Mouse (Mus musculus): ENCODE results near the gene Olfr776. TPM values are rescaled to one million over a fixed set of nuclear protein-coding genes. Genes with fewer than 3 reads are reported as not detected.
"Not testable (repeated sequence)": the region's sequence is repeated elsewhere in the genome, so short reads cannot be mapped to it uniquely, and the experiment has no call there.

Olfr776 gene
- polyA plus RNA-seq (2015; fragmentation: Nextera tagmentation; extraction: Ambion mirVana) = not detected in 2 replicates

DNA sequence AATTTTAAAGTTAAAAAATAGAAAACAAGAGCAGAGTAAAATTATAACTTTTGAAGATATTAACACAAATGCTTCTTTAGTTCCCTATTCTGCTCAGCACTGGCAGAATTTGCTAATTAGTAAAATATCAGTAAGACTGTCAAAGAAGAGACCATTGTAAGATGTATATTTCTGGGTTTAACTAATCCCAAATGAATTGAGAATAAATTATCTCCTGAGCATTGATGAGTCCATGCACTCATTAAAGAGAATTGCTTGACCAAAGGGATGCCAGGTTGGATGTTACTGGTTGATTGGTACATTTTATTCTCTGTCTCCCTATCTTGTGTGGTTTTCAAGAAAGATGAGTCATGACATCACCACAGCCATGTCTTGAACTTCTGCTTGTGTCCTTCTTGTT lies at the start of gene Olfr776:
Gene Olfr776 (plus strand): TSS at position 301 of the 400 bp plus-strand sequence.
- Histone ChIP-seq H3K27ac (ENCODE audit: low read length) (no peak within 1 kb of the TSS), H3K4me1 (ENCODE audit: control insufficient read depth, insufficient read depth, low read length) (no peaks in the 10 kb centered on the region), H3K9me3 (replicated peaks; ENCODE audit: control insufficient read depth, low read length) (no peaks in the 10 kb centered on the region), H3K27me3 (ENCODE audit: control insufficient read depth, insufficient read depth, low read length) (no peaks in the 10 kb centered on the region), H3K4me3 (replicated peaks; ENCODE audit: low read length) (no peak within 1 kb of the TSS), H3K4me2 (ENCODE audit: low read depth, low read length) (no peak within 1 kb of the TSS), H3K36me3 (ENCODE audit: control insufficient read depth, insufficient read depth, low read length) (no peaks in the 10 kb centered on the region), H3K9ac (ENCODE audit: low read length) (no peak within 1 kb of the TSS)
- no peak for ATAC-seq (ENCODE audit: insufficient read depth, low FRiP score)

DNA sequence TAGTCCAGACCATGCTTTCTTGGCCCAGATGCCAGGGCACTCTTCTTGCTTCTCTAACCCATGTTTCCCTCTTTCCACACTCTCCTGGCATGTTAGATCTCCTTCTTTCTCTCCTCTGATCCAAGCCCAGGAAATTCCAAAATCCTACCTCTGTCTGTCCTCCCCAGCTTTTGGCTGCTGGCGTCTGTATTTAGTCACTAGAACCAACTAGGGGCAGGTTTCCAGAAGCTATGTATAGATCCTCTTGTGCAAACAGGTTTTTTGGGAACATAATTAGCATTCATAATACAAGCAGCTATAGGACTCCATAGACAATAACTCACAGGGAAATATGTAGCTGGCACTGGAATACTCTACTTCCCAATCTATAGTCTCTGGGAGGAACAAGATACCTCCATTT lies 28.2 kb upstream of the Olfr776 start:
- H3K27me3 ChIP-seq (ENCODE audit: control insufficient read depth, insufficient read depth, low read length) = no peaks in the 10 kb centered on the region
- 90% methylated on average over 1 of the region's 1 CpGs for WGBS
- H3K27ac ChIP-seq (ENCODE audit: low read length) = no peak overlapping the region
- no peak overlapping the region for H3K4me3 ChIP-seq (replicated peaks; ENCODE audit: low read length)
- no peaks in the 10 kb centered on the region for H3K4me1 ChIP-seq (ENCODE audit: control insufficient read depth, insufficient read depth, low read length)
- ATAC-seq (ENCODE audit: insufficient read depth, low FRiP score) = no peak
- no peaks in the 10 kb centered on the region for H3K9me3 ChIP-seq (replicated peaks; ENCODE audit: control insufficient read depth, low read length)
- H3K9ac ChIP-seq (ENCODE audit: low read length) = no peak overlapping the region
- no peak overlapping the region for H3K4me2 ChIP-seq (ENCODE audit: low read depth, low read length)
- H3K36me3 ChIP-seq (ENCODE audit: control insufficient read depth, insufficient read depth, low read length) = no peaks in the 10 kb centered on the region

DNA sequence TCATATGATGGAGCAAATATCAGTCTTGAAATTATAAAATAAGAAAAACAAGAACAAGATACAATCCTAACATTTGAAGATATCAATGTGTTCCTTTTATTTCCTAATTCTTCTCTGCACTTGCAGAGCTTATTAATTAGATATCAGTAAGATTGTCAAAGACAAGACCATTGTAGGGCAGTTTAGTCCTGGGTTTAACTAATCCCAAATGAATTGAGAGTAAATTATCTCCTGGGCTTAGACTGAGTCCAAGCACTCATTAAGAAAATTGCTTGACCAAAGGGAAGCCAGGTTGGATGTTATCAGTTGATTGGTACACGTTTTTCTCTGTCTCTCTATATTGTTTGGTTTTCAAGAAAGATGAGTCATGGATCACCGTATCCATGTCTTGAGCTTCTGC lies 23.0 kb upstream of the Olfr776 start, which contains the start of gene Olfr774:
Gene Olfr774 (plus strand): TSS at position 301 of the 400 bp plus-strand sequence.
- Histone ChIP-seq H3K9me3 (replicated peaks; ENCODE audit: control insufficient read depth, low read length) (no peaks in the 10 kb centered on the region), H3K27ac (ENCODE audit: low read length) (no peak within 1 kb of the TSS), H3K27me3 (ENCODE audit: control insufficient read depth, insufficient read depth, low read length) (no peaks in the 10 kb centered on the region), H3K9ac (ENCODE audit: low read length) (no peak within 1 kb of the TSS), H3K4me2 (ENCODE audit: low read depth, low read length) (no peak within 1 kb of the TSS), H3K4me3 (replicated peaks; ENCODE audit: low read length) (no peak within 1 kb of the TSS), H3K36me3 (ENCODE audit: control insufficient read depth, insufficient read depth, low read length) (no peaks in the 10 kb centered on the region), H3K4me1 (ENCODE audit: control insufficient read depth, insufficient read depth, low read length) (no peaks in the 10 kb centered on the region)
- no peak for ATAC-seq (ENCODE audit: insufficient read depth, low FRiP score)
- whole genome bisulfite sequencing = 69% methylated on average over 2 of the region's 2 CpGs

DNA sequence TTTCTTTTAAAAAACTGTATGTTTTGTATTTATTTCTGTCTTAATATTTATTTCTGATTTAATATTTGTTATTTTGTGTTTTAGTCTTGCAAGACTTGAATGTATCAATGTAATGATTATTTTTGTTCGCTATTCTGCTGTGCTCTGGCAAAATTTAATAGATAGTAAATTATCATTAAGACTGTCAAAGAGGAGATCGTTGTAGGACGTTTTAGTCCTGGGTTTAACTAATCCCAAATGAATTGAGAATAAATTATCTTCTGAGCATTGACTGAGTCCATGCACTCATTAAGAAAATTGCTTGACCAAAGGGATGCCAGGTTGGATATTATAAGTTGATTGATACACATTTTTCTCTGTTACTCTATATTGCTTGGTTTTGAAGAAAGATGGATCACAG lies 10.8 kb upstream of the Olfr776 start, which contains the start of gene Olfr775:
Gene Olfr775 (plus strand): TSS at position 301 of the 400 bp plus-strand sequence.
- Histone ChIP-seq H3K4me1 (ENCODE audit: control insufficient read depth, insufficient read depth, low read length) (no peaks in the 10 kb centered on the region), H3K27ac (ENCODE audit: low read length) (no peak within 1 kb of the TSS), H3K4me3 (replicated peaks; ENCODE audit: low read length) (no peak within 1 kb of the TSS), H3K27me3 (ENCODE audit: control insufficient read depth, insufficient read depth, low read length) (no peaks in the 10 kb centered on the region), H3K4me2 (ENCODE audit: low read depth, low read length) (no peak within 1 kb of the TSS), H3K36me3 (ENCODE audit: control insufficient read depth, insufficient read depth, low read length) (no peaks in the 10 kb centered on the region), H3K9me3 (replicated peaks; ENCODE audit: control insufficient read depth, low read length) (no peaks in the 10 kb centered on the region), H3K9ac (ENCODE audit: low read length) (no peak within 1 kb of the TSS)
- 67% methylated on average over 3 of the region's 3 CpGs for WGBS
- no peak for ATAC-seq (ENCODE audit: insufficient read depth, low FRiP score)

DNA sequence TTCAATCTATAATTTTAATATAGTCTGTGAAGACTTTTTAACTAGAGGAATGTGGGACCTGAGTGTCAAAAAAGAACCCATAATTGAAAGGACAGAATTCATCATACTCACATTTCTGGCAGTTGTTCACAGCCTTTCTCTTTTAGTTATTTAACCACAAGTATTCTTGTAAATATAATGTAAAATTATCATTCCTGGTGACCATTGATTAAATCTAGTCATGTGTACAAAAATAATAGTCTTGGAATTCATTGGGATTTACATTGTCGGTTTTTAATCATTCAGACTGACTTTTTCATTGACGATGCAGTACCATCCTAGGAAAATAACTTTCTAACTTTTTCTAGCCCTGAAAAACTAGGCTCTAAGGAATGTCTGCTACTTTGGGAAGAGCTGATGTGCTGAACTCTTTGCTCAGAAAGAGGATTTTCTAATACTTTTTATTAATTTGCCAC lies 12.2 kb downstream of the Olfr776 start, which contains the start of gene Olfr777:
Gene Olfr777 (minus strand): TSS at position 405 of the 455 bp plus-strand sequence.
- ATAC-seq (ENCODE audit: insufficient read depth, low FRiP score) = no peak
- Histone ChIP-seq H3K4me2 (ENCODE audit: low read depth, low read length) (no peak within 1 kb of the TSS), H3K9me3 (replicated peaks; ENCODE audit: control insufficient read depth, low read length) (no peaks in the 10 kb centered on the region), H3K27me3 (ENCODE audit: control insufficient read depth, insufficient read depth, low read length) (no peaks in the 10 kb centered on the region), H3K27ac (ENCODE audit: low read length) (no peak within 1 kb of the TSS), H3K36me3 (ENCODE audit: control insufficient read depth, insufficient read depth, low read length) (no peaks in the 10 kb centered on the region), H3K9ac (ENCODE audit: low read length) (no peak within 1 kb of the TSS), H3K4me3 (replicated peaks; ENCODE audit: low read length) (no peak within 1 kb of the TSS), H3K4me1 (ENCODE audit: control insufficient read depth, insufficient read depth, low read length) (no peaks in the 10 kb centered on the region)
- 95% methylated on average over 2 of the region's 2 CpGs for WGBS

DNA sequence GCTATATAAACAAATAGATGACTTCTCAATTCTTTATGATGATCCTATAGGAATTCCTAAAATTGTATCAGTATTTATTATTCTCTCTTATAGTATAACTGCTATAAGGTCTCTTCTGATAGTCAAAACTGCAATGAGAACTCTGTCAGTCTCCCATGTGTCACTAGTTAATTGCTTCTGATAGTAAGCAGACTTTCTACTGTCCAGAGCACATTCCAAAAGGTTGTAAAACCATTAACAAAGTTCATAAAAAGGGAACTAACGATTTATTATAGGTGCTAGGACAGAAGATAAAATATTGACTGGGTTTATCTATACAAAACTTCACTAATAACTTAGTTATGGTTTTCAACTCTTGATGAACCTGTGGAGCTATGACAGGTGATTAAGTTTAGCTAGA lies 54.0 kb downstream of the Olfr776 start:
- not testable (repeated sequence) for H3K9me3 ChIP-seq (replicated peaks; ENCODE audit: control insufficient read depth, low read length); H3K36me3 ChIP-seq (ENCODE audit: control insufficient read depth, insufficient read depth, low read length); H3K9ac ChIP-seq (ENCODE audit: low read length); H3K27me3 ChIP-seq (ENCODE audit: control insufficient read depth, insufficient read depth, low read length); ATAC-seq (ENCODE audit: insufficient read depth, low FRiP score); H3K4me1 ChIP-seq (ENCODE audit: control insufficient read depth, insufficient read depth, low read length); H3K4me2 ChIP-seq (ENCODE audit: low read depth, low read length); H3K27ac ChIP-seq (ENCODE audit: low read length); H3K4me3 ChIP-seq (replicated peaks; ENCODE audit: low read length)
- WGBS = 41% methylated on average over 1 of the region's 1 CpGs

DNA sequence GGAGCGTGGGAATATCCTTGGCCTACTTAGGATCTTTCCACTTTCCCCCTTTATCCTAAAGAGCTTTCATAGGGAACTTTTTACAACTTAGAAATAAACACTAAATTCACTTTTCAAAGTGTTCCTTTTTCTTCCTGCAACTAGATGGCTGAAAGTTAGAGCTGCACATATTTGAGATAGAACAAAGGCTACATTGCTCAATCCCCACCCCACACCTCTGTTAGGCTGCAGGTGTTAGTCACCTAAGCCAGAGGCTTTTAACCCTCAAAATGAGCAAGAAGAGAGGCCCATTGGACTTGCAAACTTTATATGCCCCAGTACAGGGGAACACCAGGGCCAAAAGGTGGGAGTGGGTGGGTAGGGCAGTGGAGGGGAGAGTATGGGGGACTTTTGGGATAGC lies 54.6 kb downstream of the Olfr776 start:
- not testable (repeated sequence) for H3K9me3 ChIP-seq (replicated peaks; ENCODE audit: control insufficient read depth, low read length)

More for the DNA sequence above, 54.6 kb downstream of the Olfr776 start:
- not testable (repeated sequence) for H3K4me1 ChIP-seq (ENCODE audit: control insufficient read depth, insufficient read depth, low read length); H3K9ac ChIP-seq (ENCODE audit: low read length); ATAC-seq (ENCODE audit: insufficient read depth, low FRiP score); H3K27me3 ChIP-seq (ENCODE audit: control insufficient read depth, insufficient read depth, low read length); H3K4me2 ChIP-seq (ENCODE audit: low read depth, low read length); H3K27ac ChIP-seq (ENCODE audit: low read length); H3K4me3 ChIP-seq (replicated peaks; ENCODE audit: low read length); H3K36me3 ChIP-seq (ENCODE audit: control insufficient read depth, insufficient read depth, low read length)
- no CpG with 5 or more reads among the region's 1 CpGs for WGBS

Other genes starting within 250 kb of the Olfr776 start
- not detected in 2 replicates for gene Olfr763, start 248.3 kb upstream of the Olfr776 start, polyA plus RNA-seq (2015; fragmentation: Nextera tagmentation; extraction: Ambion mirVana)
- gene Olfr764-ps1, start 219.2 kb upstream of the Olfr776 start, polyA plus RNA-seq (2015; fragmentation: Nextera tagmentation; extraction: Ambion mirVana) = not detected in 2 replicates
- not detected in 2 replicates for gene Olfr765, start 209.1 kb upstream of the Olfr776 start, polyA plus RNA-seq (2015; fragmentation: Nextera tagmentation; extraction: Ambion mirVana)
- not detected in 2 replicates for gene Olfr766-ps1, start 190.2 kb upstream of the Olfr776 start, polyA plus RNA-seq (2015; fragmentation: Nextera tagmentation; extraction: Ambion mirVana)
- gene Olfr767, start 176.2 kb upstream of the Olfr776 start, polyA plus RNA-seq (2015; fragmentation: Nextera tagmentation; extraction: Ambion mirVana) = not detected in 2 replicates
- gene Olfr768, start 159.8 kb upstream of the Olfr776 start, polyA plus RNA-seq (2015; fragmentation: Nextera tagmentation; extraction: Ambion mirVana) = not detected in 2 replicates
- not detected in 2 replicates for gene Olfr769, start 141.3 kb upstream of the Olfr776 start, polyA plus RNA-seq (2015; fragmentation: Nextera tagmentation; extraction: Ambion mirVana)
- gene Olfr770, start 120.1 kb upstream of the Olfr776 start, polyA plus RNA-seq (2015; fragmentation: Nextera tagmentation; extraction: Ambion mirVana) = not detected in 2 replicates
- not detected in 2 replicates for gene Olfr771, start 94.4 kb upstream of the Olfr776 start, polyA plus RNA-seq (2015; fragmentation: Nextera tagmentation; extraction: Ambion mirVana)
- not detected in 2 replicates for gene Olfr772, start 81.2 kb upstream of the Olfr776 start, polyA plus RNA-seq (2015; fragmentation: Nextera tagmentation; extraction: Ambion mirVana)
- not detected in 2 replicates for gene Olfr773, start 71.7 kb upstream of the Olfr776 start, polyA plus RNA-seq (2015; fragmentation: Nextera tagmentation; extraction: Ambion mirVana)
- gene Olfr774, start 22.9 kb upstream of the Olfr776 start, polyA plus RNA-seq (2015; fragmentation: Nextera tagmentation; extraction: Ambion mirVana) = not detected in 2 replicates
- gene Olfr775, start 10.7 kb upstream of the Olfr776 start, polyA plus RNA-seq (2015; fragmentation: Nextera tagmentation; extraction: Ambion mirVana) = not detected in 2 replicates
- gene Olfr777, start 12.4 kb downstream of the Olfr776 start, polyA plus RNA-seq (2015; fragmentation: Nextera tagmentation; extraction: Ambion mirVana) = not detected in 2 replicates
- gene Olfr780, start 59.0 kb downstream of the Olfr776 start, polyA plus RNA-seq (2015; fragmentation: Nextera tagmentation; extraction: Ambion mirVana) = not detected in 2 replicates
- not detected in 2 replicates for gene Olfr781, start 69.7 kb downstream of the Olfr776 start, polyA plus RNA-seq (2015; fragmentation: Nextera tagmentation; extraction: Ambion mirVana)
- gene Olfr782, start 89.7 kb downstream of the Olfr776 start, polyA plus RNA-seq (2015; fragmentation: Nextera tagmentation; extraction: Ambion mirVana) = not detected in 2 replicates
- 0.09 TPM in 1 of 2 replicates, not detected in the other for gene Olfr784, start 125.0 kb downstream of the Olfr776 start, polyA plus RNA-seq (2015; fragmentation: Nextera tagmentation; extraction: Ambion mirVana)
- not detected in 2 replicates for gene Olfr785, start 146.3 kb downstream of the Olfr776 start, polyA plus RNA-seq (2015; fragmentation: Nextera tagmentation; extraction: Ambion mirVana)
- not detected in 2 replicates for gene Olfr786, start 168.2 kb downstream of the Olfr776 start, polyA plus RNA-seq (2015; fragmentation: Nextera tagmentation; extraction: Ambion mirVana)
- not detected in 2 replicates for gene Olfr787, start 202.7 kb downstream of the Olfr776 start, polyA plus RNA-seq (2015; fragmentation: Nextera tagmentation; extraction: Ambion mirVana)
- not detected in 2 replicates for gene Olfr788, start 211.9 kb downstream of the Olfr776 start, polyA plus RNA-seq (2015; fragmentation: Nextera tagmentation; extraction: Ambion mirVana)
- gene Olfr789, start 225.6 kb downstream of the Olfr776 start, polyA plus RNA-seq (2015; fragmentation: Nextera tagmentation; extraction: Ambion mirVana) = not detected in 2 replicates
- gene Olfr790, start 239.4 kb downstream of the Olfr776 start, polyA plus RNA-seq (2015; fragmentation: Nextera tagmentation; extraction: Ambion mirVana) = not detected in 2 replicates

Data from stomach, embryonic 16.5 days (tissue).